Mouse (Mus musculus) hindbrain, embryonic 16.5 days (tissue): Measurements from ENCODE around the gene Trak1. TPM values are rescaled to one million over a fixed set of nuclear protein-coding genes. Genes with fewer than 3 reads are reported as not detected.

Source experiments
- ATAC-seq: fragments of 200-750 bp; cut with Nextera tagmentation; 2 replicates; pipeline ENCODE4 v1.8.0; 2017; ENCODE audit warnings: moderate TSS enrichment, moderate library complexity
- H3K27ac ChIP-seq: fragments of 300-500 bp; sonication (generic); 2 replicates; pipeline ENCODE4 v1.5.1; 2014; ENCODE audit warnings: low read depth, mild to moderate bottlenecking, control low read depth, low read length, moderate library complexity
- H3K27me3 ChIP-seq: fragments of 300-500 bp; sonication (generic); replicated peaks from 2 replicates; pipeline ENCODE4 v1.6.1; 2014; ENCODE audit warnings: low read length; ENCODE audit not compliant: control insufficient read depth, insufficient read depth
- H3K36me3 ChIP-seq: fragments of 300-500 bp; sonication (generic); 2 replicates; pipeline ENCODE4 v1.6.1; 2014; ENCODE audit warnings: mild to moderate bottlenecking, low read length, moderate library complexity, mixed read lengths; ENCODE audit not compliant: control insufficient read depth, insufficient read depth
- H3K4me1 ChIP-seq: fragments of 300-500 bp; sonication (generic); 2 replicates; pipeline ENCODE4 v1.6.1; 2014; ENCODE audit warnings: low read depth, low read length; ENCODE audit not compliant: control insufficient read depth, insufficient read depth
- H3K4me2 ChIP-seq: fragments of 300-500 bp; sonication (generic); 2 replicates; pipeline ENCODE4 v1.6.1; 2014; ENCODE audit warnings: mild to moderate bottlenecking, low read length, control low read depth, moderate library complexity
- H3K4me3 ChIP-seq: fragments of 300-500 bp; sonication (generic); 2 replicates; pipeline ENCODE4 v1.5.1; 2014; ENCODE audit warnings: mild to moderate bottlenecking, low read length, control low read depth, moderate library complexity
- H3K9ac ChIP-seq: fragments of 300-500 bp; sonication (generic); 2 replicates; pipeline ENCODE4 v1.6.1; 2014; ENCODE audit warnings: low read depth, mild to moderate bottlenecking, control low read depth, low read length, moderate library complexity
- H3K9me3 ChIP-seq: fragments of 300-500 bp; sonication (generic); 2 replicates; pipeline ENCODE4 v1.6.1; 2014; ENCODE audit warnings: mild to moderate bottlenecking, low read length, moderate library complexity; ENCODE audit not compliant: control insufficient read depth
- WGBS: fragments of 180-500 bp; shearing (Covaris S2); extraction: QIAGEN DNeasy Blood & Tissue Kit; methylation state at CpG from one replicate; pipeline ENCODE4 v1.1.7; 2014; 5-methylcytosine and 5-hydroxymethylcytosine counted together
- polyA plus RNA-seq: library from polyadenylated mRNA; unstranded; fragments of >200 nt; fragmentation: Nextera tagmentation; extraction: Ambion mirVana; gene quantifications from 2 replicates; pipeline ENCODE4 v1.2.1, GENCODE M21; 2015

Gene Trak1
- polyA plus RNA-seq, 1 experiment from 2014 or later, result 57.8 TPM

DNA sequence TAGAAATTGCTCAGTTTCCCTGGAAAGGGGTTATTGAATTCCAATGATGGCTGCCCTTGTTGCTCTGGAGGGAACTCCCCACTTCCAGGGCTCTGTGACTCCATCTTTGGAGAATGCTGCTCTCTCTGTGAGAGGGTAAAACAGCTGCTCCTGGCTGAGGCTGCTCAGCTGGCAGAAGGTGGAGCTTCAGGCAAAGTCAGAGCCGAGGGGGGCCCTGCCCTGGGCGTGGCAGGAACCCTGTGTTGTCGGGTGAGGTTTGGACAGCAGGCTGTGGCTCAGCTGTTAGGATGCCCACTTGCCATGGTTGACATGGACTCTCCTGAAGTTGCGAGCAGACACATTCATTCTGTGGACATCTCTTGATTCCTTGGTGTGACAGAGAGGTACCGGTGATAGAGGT lies 49.3 kb downstream of the Trak1 start:
- Histone ChIP-seq H3K27ac (no peak overlapping the region), H3K4me1 (peaks cover 25% of the 10 kb centered on the region), H3K4me3 (no peak overlapping the region), H3K9ac (no peak overlapping the region), H3K27me3 (no peaks in the 10 kb centered on the region), H3K36me3 (no peaks in the 10 kb centered on the region), H3K9me3 (no peaks in the 10 kb centered on the region), H3K4me2 (no peak overlapping the region)
- WGBS, result 51% methylated on average over 5 of the region's 5 CpGs
- ATAC-seq, result no peak

DNA sequence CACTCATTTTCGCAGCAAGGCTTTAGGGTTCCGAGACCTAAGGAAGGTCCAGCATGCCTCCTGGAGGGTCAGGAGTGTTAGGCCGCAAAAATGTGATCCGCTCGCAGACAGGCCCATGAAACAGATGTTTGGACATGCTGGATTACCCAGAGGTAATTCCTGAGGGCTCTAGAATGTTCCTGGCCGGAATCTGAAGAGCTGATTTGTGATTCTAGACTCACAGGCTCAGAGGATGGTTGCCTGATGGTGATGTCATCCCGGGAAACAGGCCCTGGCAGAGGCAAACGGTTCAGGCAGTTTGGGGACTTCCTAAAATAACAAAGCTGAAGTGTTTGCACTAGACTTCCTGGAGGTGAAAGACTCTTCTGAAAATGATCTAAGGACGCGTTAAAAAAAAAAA lies 50.7 kb downstream of the Trak1 start:
- Histone ChIP-seq H3K36me3 (no peaks in the 10 kb centered on the region), H3K4me3 (no peak overlapping the region), H3K4me1 (peaks cover 32% of the 10 kb centered on the region), H3K9me3 (no peaks in the 10 kb centered on the region), H3K27me3 (no peaks in the 10 kb centered on the region), H3K9ac (peak overlapping the region; percentile 46; the same call in 1 of the 2 replicates), H3K4me2 (no peak overlapping the region), H3K27ac (peak overlapping the region; percentile 79)
- WGBS, result 33% methylated on average over 10 of the region's 10 CpGs
- ATAC-seq, result no peak

DNA sequence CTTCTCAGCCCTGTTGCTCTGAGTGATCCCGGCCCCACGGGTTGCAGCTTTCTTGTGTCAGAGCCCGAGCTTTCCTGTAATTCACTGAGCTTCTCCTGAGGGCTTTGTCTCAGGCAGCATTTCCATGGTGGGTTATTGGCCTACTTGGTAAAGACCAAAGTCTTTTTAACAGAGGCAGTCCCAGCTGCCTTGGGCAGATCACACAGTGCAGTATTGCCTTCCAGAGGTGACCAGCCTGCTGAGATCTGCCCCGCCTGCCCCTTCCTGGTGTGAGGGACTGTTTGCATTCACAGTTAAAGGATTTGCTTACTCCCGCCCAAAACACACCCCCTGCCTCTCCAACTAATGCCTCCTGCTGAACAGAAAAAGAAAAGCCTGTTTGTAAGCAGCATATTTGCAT lies 51.2 kb downstream of the Trak1 start:
- under 1% methylated on average over 5 of the region's 5 CpGs for WGBS
- Histone ChIP-seq H3K4me3 (no peak overlapping the region), H3K9me3 (no peaks in the 10 kb centered on the region), H3K4me2 (no peak overlapping the region; the same call in 1 of the 2 replicates), H3K36me3 (no peaks in the 10 kb centered on the region), H3K4me1 (peaks cover 32% of the 10 kb centered on the region), H3K27ac (peak overlapping the region; percentile 79), H3K27me3 (no peaks in the 10 kb centered on the region), H3K9ac (peak overlapping the region; percentile 41; the same call in 1 of the 2 replicates)
- ATAC-seq, result 0 out of 2 replicates have a peak, but pooled peaks have one; percentile 28

DNA sequence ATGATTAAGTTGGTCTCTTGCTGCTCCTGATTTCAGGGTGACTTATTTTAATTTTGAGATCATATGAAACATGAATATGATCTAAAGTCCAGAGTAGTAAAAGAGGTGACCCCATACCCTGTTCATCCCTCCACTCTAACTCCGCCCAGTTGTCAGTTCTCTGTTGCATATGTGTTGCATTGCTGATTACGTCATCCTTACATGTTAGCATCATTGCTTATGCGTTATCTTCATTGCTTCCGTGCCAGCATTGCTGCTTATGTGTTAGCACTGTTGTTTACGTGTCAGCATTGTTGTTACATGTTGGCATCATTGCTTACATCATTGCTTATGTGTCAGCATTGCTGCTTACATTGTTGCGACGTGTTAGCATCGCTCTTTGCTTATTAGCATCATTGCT lies 51.8 kb downstream of the Trak1 start:
- Histone ChIP-seq H3K4me2 (no peak overlapping the region), H3K4me3 (no peak overlapping the region), H3K36me3 (no peaks in the 10 kb centered on the region), H3K4me1 (peaks cover 32% of the 10 kb centered on the region), H3K27ac (no peak overlapping the region), H3K27me3 (no peaks in the 10 kb centered on the region), H3K9ac (no peak overlapping the region), H3K9me3 (no peaks in the 10 kb centered on the region)
- 84% methylated on average over 8 of the region's 8 CpGs for WGBS
- no peak for ATAC-seq

DNA sequence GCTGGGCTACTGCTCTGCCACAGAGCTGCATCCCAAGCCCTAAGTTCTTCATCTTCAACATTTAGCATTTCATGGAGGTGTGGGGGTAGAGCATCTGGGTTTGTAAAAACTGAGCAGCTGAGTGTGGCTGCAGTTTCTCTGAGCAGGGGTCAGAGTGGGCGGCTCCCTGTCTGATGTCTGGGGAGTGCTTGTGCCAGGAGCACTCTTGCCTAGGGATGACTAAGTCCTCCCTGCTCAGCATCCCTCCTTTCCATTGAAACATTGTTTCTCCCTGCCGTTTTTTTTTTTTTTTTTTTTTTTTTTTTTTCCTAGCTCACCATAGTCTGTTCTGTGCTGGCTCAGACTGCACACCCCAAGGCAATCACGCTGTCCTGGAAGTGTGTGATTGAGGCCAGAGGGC lies 53.3 kb downstream of the Trak1 start:
- 45% methylated on average over 3 of the region's 3 CpGs for WGBS
- H3K4me1 ChIP-seq, result peaks cover 39% of the 10 kb centered on the region
- H3K4me3 ChIP-seq, result no peak overlapping the region
- no peak for ATAC-seq
- no peak overlapping the region for H3K4me2 ChIP-seq
- no peak overlapping the region for H3K9ac ChIP-seq
- H3K9me3 ChIP-seq, result no peaks in the 10 kb centered on the region
- H3K27me3 ChIP-seq, result no peaks in the 10 kb centered on the region
- H3K27ac ChIP-seq, result no peak overlapping the region
- H3K36me3 ChIP-seq, result no peaks in the 10 kb centered on the region

DNA sequence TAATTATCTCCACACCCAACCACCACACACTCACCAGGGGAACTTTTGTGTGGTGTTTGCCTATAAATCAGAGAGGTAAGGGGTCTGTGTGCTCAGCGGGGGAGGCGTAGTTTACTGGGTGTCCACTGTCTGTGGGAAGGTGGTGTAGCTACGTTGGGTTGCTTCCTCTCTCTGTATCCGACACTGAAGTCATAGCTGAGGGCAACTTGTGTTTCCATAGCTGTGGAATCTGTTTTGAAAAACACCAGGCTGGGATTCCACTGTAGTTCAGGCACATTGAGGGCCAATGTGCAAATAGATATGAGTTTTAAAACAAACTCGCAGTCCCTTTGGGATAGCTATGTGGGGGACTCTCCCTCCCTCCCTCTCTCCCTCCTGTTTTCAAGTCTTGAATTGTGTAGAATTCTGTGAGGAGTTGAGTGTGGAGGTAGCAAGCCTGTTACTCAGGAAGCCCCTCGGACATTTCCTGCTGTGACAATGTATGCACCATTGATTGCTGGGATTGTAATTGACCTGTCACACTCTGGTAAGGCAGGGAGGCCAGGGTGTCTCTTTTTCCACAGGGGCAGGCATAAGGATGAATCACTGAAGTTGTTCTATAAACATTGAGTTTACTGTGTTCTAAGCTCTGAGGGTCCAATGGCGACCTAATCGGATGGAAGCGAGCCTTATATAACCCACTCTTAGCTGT lies 54.2 kb downstream of the Trak1 start:
- no peak overlapping the region for H3K4me2 ChIP-seq
- no peak for ATAC-seq
- H3K4me3 ChIP-seq, result no peak overlapping the region
- no peak overlapping the region for H3K9ac ChIP-seq
- 42% methylated on average over 9 of the region's 9 CpGs for WGBS
- H3K27ac ChIP-seq, result 0 out of 2 replicates have a peak overlapping the region, but pooled peaks have one; percentile 50
- no peaks in the 10 kb centered on the region for H3K27me3 ChIP-seq
- H3K36me3 ChIP-seq, result no peaks in the 10 kb centered on the region
- H3K4me1 ChIP-seq, result peaks cover 44% of the 10 kb centered on the region
- no peaks in the 10 kb centered on the region for H3K9me3 ChIP-seq

DNA sequence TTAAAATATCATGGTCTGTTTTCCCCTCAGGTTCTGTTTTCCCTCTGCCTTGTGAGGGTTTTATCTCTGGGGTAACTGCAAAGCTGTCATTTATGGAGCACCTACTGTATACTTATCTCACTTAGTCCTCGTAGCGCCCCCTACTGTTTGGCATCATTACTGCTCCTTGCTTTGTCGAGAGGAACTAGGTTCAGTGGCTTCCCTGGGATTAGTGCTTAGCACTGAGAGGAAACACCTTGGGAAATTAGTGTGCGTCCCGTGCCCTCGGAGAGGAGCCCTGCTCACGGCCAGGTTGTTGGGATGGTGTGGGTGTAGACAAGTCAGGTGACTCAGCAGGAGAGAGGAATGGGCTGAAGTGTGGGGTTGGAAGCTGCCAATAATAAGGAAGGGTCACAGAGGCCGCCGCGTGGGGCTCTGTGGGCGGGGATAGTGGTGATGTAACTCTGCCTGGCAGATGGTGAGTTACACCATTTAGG lies 54.9 kb downstream of the Trak1 start:
- Histone ChIP-seq H3K36me3 (no peaks in the 10 kb centered on the region), H3K4me1 (peaks cover 44% of the 10 kb centered on the region), H3K27me3 (no peaks in the 10 kb centered on the region), H3K9me3 (no peaks in the 10 kb centered on the region), H3K4me2 (no peak overlapping the region), H3K4me3 (no peak overlapping the region), H3K27ac (peak overlapping the region; percentile 39; the same call in 1 of the 2 replicates), H3K9ac (no peak overlapping the region)
- WGBS, result 36% methylated on average over 11 of the region's 11 CpGs
- ATAC-seq, result no peak

DNA sequence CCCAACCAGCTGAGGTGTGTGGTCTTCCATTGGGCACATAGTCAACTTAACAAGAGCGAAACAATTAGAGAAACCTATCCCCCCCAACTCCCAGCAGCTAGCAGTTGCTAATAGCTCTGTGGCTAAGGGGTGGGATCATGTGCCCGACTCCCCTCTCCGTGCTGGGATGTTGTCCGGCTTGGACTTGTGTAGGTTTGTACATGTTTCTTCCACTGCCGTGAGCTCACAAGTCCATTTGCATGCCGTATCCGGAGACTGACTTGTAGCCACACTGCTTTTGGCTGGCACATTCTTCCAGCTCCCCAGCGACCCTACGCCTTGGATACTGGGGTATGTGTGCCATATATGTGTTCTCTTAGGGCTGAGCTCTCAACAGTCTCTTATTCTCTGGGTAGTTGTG lies 55.4 kb downstream of the Trak1 start:
- H3K36me3 ChIP-seq, result no peaks in the 10 kb centered on the region
- no peak overlapping the region for H3K9ac ChIP-seq
- 79% methylated on average over 9 of the region's 9 CpGs for WGBS
- no peaks in the 10 kb centered on the region for H3K27me3 ChIP-seq
- H3K4me2 ChIP-seq, result no peak overlapping the region
- H3K4me1 ChIP-seq, result peaks cover 40% of the 10 kb centered on the region
- H3K4me3 ChIP-seq, result no peak overlapping the region
- H3K9me3 ChIP-seq, result no peaks in the 10 kb centered on the region
- H3K27ac ChIP-seq, result no peak overlapping the region
- ATAC-seq, result no peak

DNA sequence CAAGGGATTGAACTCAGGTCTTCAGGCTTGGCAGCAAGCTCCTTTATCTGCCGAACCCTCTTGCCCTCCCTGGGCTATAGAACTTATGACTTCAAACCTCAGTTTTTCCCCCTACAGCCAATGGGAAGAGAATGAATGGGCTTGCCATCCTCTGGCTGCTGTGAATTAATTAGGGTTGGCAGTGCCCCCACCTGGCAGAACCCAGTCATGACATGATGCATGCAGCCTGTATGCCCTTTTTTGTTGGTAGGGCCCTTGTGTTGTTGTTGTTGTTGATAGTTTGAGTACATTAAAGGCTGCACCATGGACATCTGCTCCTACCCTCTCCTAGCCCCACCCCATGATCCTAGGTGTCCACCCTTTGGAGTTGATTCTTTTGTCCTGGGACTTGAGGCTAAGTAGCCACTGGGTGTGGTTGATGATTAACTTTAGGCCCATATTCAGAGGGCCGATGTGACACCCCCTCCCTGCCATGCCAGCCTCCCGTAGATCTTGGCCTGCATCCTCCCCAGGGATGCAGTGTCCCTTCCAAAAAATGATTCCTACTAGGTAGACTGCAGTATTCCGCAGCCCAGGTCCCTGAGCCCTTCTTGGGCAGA lies 57.6 kb downstream of the Trak1 start:
- WGBS, result 60% methylated on average over 4 of the region's 4 CpGs
- Histone ChIP-seq H3K4me3 (no peak overlapping the region), H3K4me1 (peaks cover 39% of the 10 kb centered on the region), H3K27ac (peak overlapping the region; percentile 74), H3K27me3 (no peaks in the 10 kb centered on the region), H3K9ac (no peak overlapping the region), H3K36me3 (no peaks in the 10 kb centered on the region), H3K9me3 (no peaks in the 10 kb centered on the region), H3K4me2 (no peak overlapping the region)
- no peak for ATAC-seq
